7 mouse cellular contexts compared by ENCODE assay signal in the genomic region with DNA sequence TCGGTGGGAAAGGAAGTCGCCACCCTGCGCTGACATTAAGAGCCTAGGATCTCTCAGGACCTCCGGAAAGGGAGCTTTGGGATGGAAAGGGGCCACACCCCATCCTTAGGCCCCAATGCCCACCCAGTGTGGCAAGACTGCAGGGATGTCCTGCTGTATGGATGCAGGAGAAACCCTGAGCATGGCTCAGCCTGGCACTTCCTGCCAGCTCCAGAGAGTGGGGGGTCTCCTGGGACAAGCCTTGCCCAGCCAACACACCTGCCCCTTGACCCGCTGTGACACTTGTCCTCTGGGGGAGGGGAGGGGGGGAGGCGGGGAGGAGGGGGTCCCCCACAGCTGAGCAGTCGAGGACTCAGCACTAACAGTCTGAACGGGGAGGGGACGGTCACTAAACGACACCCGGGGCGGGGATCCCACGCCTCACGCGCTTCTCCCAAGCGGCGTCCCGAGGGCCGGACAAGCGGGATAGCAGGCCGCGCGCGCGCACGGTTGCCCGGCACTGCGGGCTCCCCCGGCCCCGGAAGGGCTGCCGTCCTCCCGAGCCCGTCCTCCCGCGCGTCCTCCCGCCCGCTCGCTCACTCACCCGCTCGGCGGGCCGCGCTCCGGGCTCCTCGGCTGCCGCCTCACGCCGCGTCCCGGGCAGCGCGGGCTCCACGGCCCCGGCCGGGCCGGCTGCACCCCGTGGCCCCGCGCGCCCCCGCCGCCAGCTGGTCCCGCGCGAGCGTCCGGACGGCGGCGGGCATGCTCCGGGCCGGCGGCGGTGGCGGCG. TPM values are rescaled to one million over a fixed set of nuclear protein-coding genes. Genes with fewer than 3 reads are reported as not detected.
DNase-seq lines count a peak whose midpoint lies in the region; ATAC-seq and TF ChIP-seq lines count a peak whose summit lies in the region.

No protein-coding gene starts in this region.

- peak; percentile 71 for ATAC-seq in midbrain, embryonic 11.5 days (ENCODE audit: low FRiP score)
- peak; percentile 38 for ATAC-seq in stomach, embryonic 15.5 days (ENCODE audit: insufficient read depth, low FRiP score, low read depth)

- no peak for TF ChIP-seq POLR2A in bone marrow macrophage, adult 2 months (IDR thresholded peaks at IDR 0.05; ENCODE audit: borderline replicate concordance, low read depth, low read length)

- intact Hi-C loops in heart, postnatal 25 days (cut with DNase I): loop anchor here (1.0 to 5.0 kb wide), 2 partner anchors 25 to 37 kb away; no protein-coding TSS in a partner anchor
- intact Hi-C loops in left cerebral cortex, postnatal 4 days (cut with DNase I): loop anchor here (5.0 kb wide), 1 partner anchor 82 kb away; no protein-coding TSS in a partner anchor

- H3K4me3 ChIP-seq in bone marrow macrophage, adult 2 months (ENCODE audit: insufficient read depth, low read length): peak overlapping the region; percentile 65
- H3K4me3 ChIP-seq in forebrain, embryonic 10.5 days: peak overlapping the region; percentile 75
- peak overlapping the region; percentile 72 for H3K4me3 ChIP-seq in midbrain, embryonic 11.5 days (ENCODE audit: low read depth, low read length)
- peak overlapping the region; percentile 73 for H3K4me3 ChIP-seq in stomach, embryonic 15.5 days (replicated peaks)

- WGBS in forebrain, embryonic 10.5 days: 1% methylated on average over 77 of the region's 77 CpGs
- 2% methylated on average over 61 of the region's 77 CpGs for WGBS in midbrain, embryonic 11.5 days
- under 1% methylated on average over 72 of the region's 77 CpGs for WGBS in stomach, embryonic 15.5 days

- no peaks in the 10 kb centered on the region for H3K4me1 ChIP-seq in bone marrow macrophage, adult 2 months (ENCODE audit: control insufficient read depth, insufficient read depth, low read length)
- peaks cover 37% of the 10 kb centered on the region for H3K4me1 ChIP-seq in forebrain, embryonic 10.5 days
- H3K4me1 ChIP-seq in midbrain, embryonic 11.5 days (ENCODE audit: control insufficient read depth, insufficient read depth, low read length): peaks cover 26% of the 10 kb centered on the region; the same call in 1 of the 2 replicates
- H3K4me1 ChIP-seq in stomach, embryonic 15.5 days: peaks cover 25% of the 10 kb centered on the region

- H3K4me2 ChIP-seq in midbrain, embryonic 11.5 days: peak overlapping the region; percentile 91
- peak overlapping the region; percentile 86 for H3K4me2 ChIP-seq in stomach, embryonic 15.5 days

- peak overlapping the region; percentile 84 for H3K9ac ChIP-seq in midbrain, embryonic 11.5 days (ENCODE audit: low read length)
- peak overlapping the region; percentile 71 for H3K9ac ChIP-seq in stomach, embryonic 15.5 days

- H3K27me3 ChIP-seq in forebrain, embryonic 10.5 days (ENCODE audit: poor library complexity, severe bottlenecking): peaks cover 21% of the 10 kb centered on the region
- no peaks in the 10 kb centered on the region for H3K27me3 ChIP-seq in midbrain, embryonic 11.5 days (ENCODE audit: control insufficient read depth, insufficient read depth, low read length)
- no peaks in the 10 kb centered on the region for H3K27me3 ChIP-seq in stomach, embryonic 15.5 days (replicated peaks)

- peaks cover 32% of the 10 kb centered on the region for H3K36me3 ChIP-seq in forebrain, embryonic 10.5 days (replicated peaks)
- 0 out of 2 replicates have a peak, but pooled peaks cover 2% of the 10 kb centered on the region for H3K36me3 ChIP-seq in midbrain, embryonic 11.5 days (ENCODE audit: control insufficient read depth, insufficient read depth, low read length)
- no peaks in the 10 kb centered on the region for H3K36me3 ChIP-seq in stomach, embryonic 15.5 days

- TF ChIP-seq CTCF in bone marrow macrophage, adult 2 months (IDR thresholded peaks at IDR 0.05; ENCODE audit: low read depth, low read length): no peak

- H3K9me3 ChIP-seq in forebrain, embryonic 10.5 days: no peaks in the 10 kb centered on the region
- no peaks in the 10 kb centered on the region for H3K9me3 ChIP-seq in midbrain, embryonic 11.5 days (ENCODE audit: control insufficient read depth, low read length)
- no peaks in the 10 kb centered on the region for H3K9me3 ChIP-seq in stomach, embryonic 15.5 days

- no peak overlapping the region for H3K27ac ChIP-seq in bone marrow macrophage, adult 2 months (ENCODE audit: insufficient read depth, low read depth, low read length)
- peak overlapping the region; percentile 90 for H3K27ac ChIP-seq in forebrain, embryonic 10.5 days
- no peak overlapping the region for H3K27ac ChIP-seq in midbrain, embryonic 11.5 days (ENCODE audit: low read depth, low read length)
- peak overlapping the region; percentile 75 for H3K27ac ChIP-seq in stomach, embryonic 15.5 days

- peak; percentile 69 for DNase-seq in NIH3T3 (ENCODE audit: low read depth)
- DNase-seq in forebrain, embryonic 10.5 days (ENCODE audit: extremely low spot score, low spot score): peak; percentile 41
- DNase-seq in heart, postnatal 25 days (ENCODE audit: low spot score): peak; percentile 37
- peak; percentile 48 for DNase-seq in left cerebral cortex, postnatal 4 days
- peak; percentile 95 for DNase-seq in midbrain, embryonic 11.5 days (ENCODE audit: low spot score, missing footprints)

RNA-seq across cellular contexts. Expression of gene Pitpnm2, which starts 0.5 kb away (rescaled TPM):
- polyA plus RNA-seq in bone marrow macrophage, adult 2 months (2012; ENCODE audit: insufficient read depth, insufficient read length, missing spikeins): 0.40 and 0.66 TPM in 2 replicates
- polyA plus RNA-seq in forebrain, embryonic 10.5 days (2016; fragmentation: Nextera tagmentation; extraction: Ambion mirVana): 2.1 and 3.0 TPM in 2 replicates
- 10 to 100 TPM; 42.5 to 50.9 TPM for total RNA-seq in heart, postnatal 25 days (2021)
- total RNA-seq in left cerebral cortex, postnatal 4 days (2021): 100 to 1,000 TPM; 146 to 151 TPM
- 4.6 and 5.0 TPM in 2 replicates for polyA plus RNA-seq in midbrain, embryonic 11.5 days (2014; fragmentation: Nextera tagmentation; extraction: Ambion mirVana)
- polyA plus RNA-seq in stomach, embryonic 15.5 days (2015; fragmentation: Nextera tagmentation; extraction: Ambion mirVana): 5.1 and 5.2 TPM in 2 replicates

Comparison
In these comparisons a context has a peak if more than half of its experiments do, and no peak if none do; other contexts are left out.
1. DNase-seq: peak in every context shown above with its lines; median percentile 95 in midbrain, embryonic 11.5 days; 69 in NIH3T3; 48 in left cerebral cortex, postnatal 4 days; 41 in forebrain, embryonic 10.5 days; 37 in heart, postnatal 25 days.
2. H3K27ac ChIP-seq: peak in forebrain, embryonic 10.5 days (single experiment) and stomach, embryonic 15.5 days (single experiment); none in bone marrow macrophage, adult 2 months (single experiment) and midbrain, embryonic 11.5 days (single experiment).
3. Peak in every context shown above with its lines, with median percentiles within 50 percentile points of each other: H3K4me3 ChIP-seq.